Mouse (Mus musculus) bone marrow, adult 2 months (tissue): Measurements from ENCODE around the gene P2rx2.

ENCODE experiments used
- CTCF ChIP-seq: fragments of 200-500 bp; IDR thresholded peaks from 2 replicates; pipeline ENCODE4 v1.5.1; 2011; ENCODE audit warnings: low read length, control low read depth; ENCODE audit not compliant: control insufficient read depth, insufficient read depth
- POLR2A ChIP-seq: fragments of 200-500 bp; IDR thresholded peaks from 2 replicates; pipeline ENCODE4 v1.6.1; 2011; ENCODE audit warnings: low read depth, mild to moderate bottlenecking, control low read depth, low read length, borderline replicate concordance; ENCODE audit not compliant: control insufficient read depth

DNA sequence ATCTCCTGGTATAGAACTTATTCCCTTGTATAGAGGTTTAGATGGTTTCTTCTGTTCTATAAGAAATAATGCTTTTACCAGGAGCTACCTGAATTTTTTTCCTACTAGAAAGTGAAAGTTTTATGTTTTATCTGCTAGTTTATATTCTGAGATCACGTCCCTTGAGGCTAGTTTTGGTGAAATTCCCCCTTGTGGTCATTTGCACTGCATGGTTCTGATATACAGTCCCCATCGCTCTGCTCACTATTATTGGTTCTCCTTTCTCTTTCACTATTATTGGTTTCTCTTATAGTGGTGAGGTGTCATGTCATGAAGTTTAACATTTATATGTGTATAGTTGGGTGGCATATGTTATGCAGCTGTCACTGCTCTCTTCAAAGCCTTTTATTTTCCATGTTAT lies 42.4 kb downstream of the P2rx2 start:
- no peak for TF ChIP-seq CTCF
- no peak for TF ChIP-seq POLR2A
